Mouse (Mus musculus) lung, postnatal 4 days (tissue): ENCODE measurements around the gene Vtcn1.
"Not testable (repeated sequence)": the region's sequence is repeated elsewhere in the genome, so short reads cannot be mapped to it uniquely, and the experiment has no call there.

Source experiments
- DNase-seq, 2 experiments: peaks; one replicate each; pipeline ENCODE4 v3.0.0; 2021

Vtcn1 gene

GRCm38 (mm10) chr3:100825225-100825965, at the start of gene Vtcn1:
Vtcn1 (plus strand) TSS chr3:100825459.
- DNase-seq = no peak

GRCm38 (mm10) chr3:100776967-100777366, 48.3 kb upstream of the Vtcn1 start:
- DNase-seq = no peak

GRCm38 (mm10) chr3:100777568-100777967, 47.7 kb upstream of the Vtcn1 start:
- no peak for DNase-seq

GRCm38 (mm10) chr3:100786076-100786475, 39.2 kb upstream of the Vtcn1 start:
- no peak for DNase-seq

GRCm38 (mm10) chr3:100791670-100792069, 33.6 kb upstream of the Vtcn1 start:
- DNase-seq = no peak

- DNase-seq = no peak
Observed at GRCm38 (mm10) chr3:100793345-100793744, 31.9 kb upstream of the Vtcn1 start.

- DNase-seq = no peak
Observed at GRCm38 (mm10) chr3:100796571-100796970, 28.7 kb upstream of the Vtcn1 start.

GRCm38 (mm10) chr3:100797166-100798145, 27.8 kb upstream of the Vtcn1 start:
- no peak for DNase-seq

- no peak for DNase-seq
Observed at GRCm38 (mm10) chr3:100798872-100799422, 26.3 kb upstream of the Vtcn1 start.

- no peak for DNase-seq
Observed at GRCm38 (mm10) chr3:100804975-100805374, 20.3 kb upstream of the Vtcn1 start.

GRCm38 (mm10) chr3:100805925-100806324, 19.3 kb upstream of the Vtcn1 start:
- no peak for DNase-seq

- no peak for DNase-seq
Observed at GRCm38 (mm10) chr3:100810461-100810860, 14.8 kb upstream of the Vtcn1 start.

- DNase-seq = no peak
Observed at GRCm38 (mm10) chr3:100811836-100812235, 13.4 kb upstream of the Vtcn1 start.

- DNase-seq = not testable (repeated sequence)
Observed at GRCm38 (mm10) chr3:100815490-100815889, 9.8 kb upstream of the Vtcn1 start.

- DNase-seq = no peak
Observed at GRCm38 (mm10) chr3:100818709-100819108, 6.5 kb upstream of the Vtcn1 start.

- no peak for DNase-seq
Observed at GRCm38 (mm10) chr3:100819571-100819970, 5.7 kb upstream of the Vtcn1 start.

GRCm38 (mm10) chr3:100820852-100821251, 4.4 kb upstream of the Vtcn1 start:
- DNase-seq = no peak

- no peak for DNase-seq
Observed at GRCm38 (mm10) chr3:100821276-100821675, 4.0 kb upstream of the Vtcn1 start.

- DNase-seq = no peak
Observed at GRCm38 (mm10) chr3:100843784-100844183, 18.5 kb downstream of the Vtcn1 start.

GRCm38 (mm10) chr3:100844366-100844765, 19.1 kb downstream of the Vtcn1 start:
- no peak for DNase-seq

GRCm38 (mm10) chr3:100848348-100848747, 23.1 kb downstream of the Vtcn1 start:
- no peak for DNase-seq

GRCm38 (mm10) chr3:100850468-100850867, 25.2 kb downstream of the Vtcn1 start:
- DNase-seq = no peak

GRCm38 (mm10) chr3:100856050-100856815, 31.0 kb downstream of the Vtcn1 start:
- DNase-seq = peak; percentile 7 to 27
